Mouse (Mus musculus) midbrain, embryonic 16.5 days (tissue): ENCODE measurements at regions not wholly inside any gene's neighbourhood (a gene's known extent, or its start where the extent isn't known, plus 50 kb on each side); places are given as distances from the start of the nearest gene placed in this dataset.

Experiments used
- ATAC-seq: fragments of 200-750 bp; cut with Nextera tagmentation; 2 replicates; pipeline ENCODE4 v1.8.0; 2017; ENCODE audit warnings: moderate TSS enrichment
- H3K27ac ChIP-seq: fragments of 300-500 bp; sonication (generic); 2 replicates; pipeline ENCODE4 v1.5.1; 2014; ENCODE audit warnings: mild to moderate bottlenecking, low read length, mixed read lengths
- H3K27me3 ChIP-seq: fragments of 300-500 bp; sonication (generic); 2 replicates; pipeline ENCODE4 v1.6.1; 2014; ENCODE audit warnings: low read depth, low read length, mixed read lengths; ENCODE audit not compliant: control insufficient read depth, insufficient read depth
- H3K36me3 ChIP-seq: fragments of 300-500 bp; sonication (generic); 2 replicates; pipeline ENCODE4 v1.6.1; 2014; ENCODE audit warnings: mild to moderate bottlenecking, low read length, moderate library complexity, mixed read lengths; ENCODE audit not compliant: control insufficient read depth, insufficient read depth
- H3K4me1 ChIP-seq: fragments of 300-500 bp; sonication (generic); 2 replicates; pipeline ENCODE4 v1.6.1; 2014; ENCODE audit warnings: mild to moderate bottlenecking, low read length, mixed read lengths; ENCODE audit not compliant: control insufficient read depth, insufficient read depth
- H3K4me2 ChIP-seq: fragments of 300-500 bp; sonication (generic); 2 replicates; pipeline ENCODE4 v1.6.1; 2014; ENCODE audit warnings: mild to moderate bottlenecking, low read length, mixed read lengths
- H3K4me3 ChIP-seq: fragments of 300-500 bp; sonication (generic); 2 replicates; pipeline ENCODE4 v1.5.1; 2014; ENCODE audit warnings: low read depth, mild to moderate bottlenecking, low read length, moderate library complexity, mixed read lengths
- H3K9ac ChIP-seq: fragments of 300-500 bp; sonication (generic); 2 replicates; pipeline ENCODE4 v1.6.1; 2014; ENCODE audit warnings: low read depth, low read length, mixed read lengths
- H3K9me3 ChIP-seq: fragments of 300-500 bp; sonication (generic); replicated peaks from 2 replicates; pipeline ENCODE4 v1.6.1; 2014; ENCODE audit warnings: mild to moderate bottlenecking, low read length, mixed read lengths; ENCODE audit not compliant: control insufficient read depth, poor library complexity, severe bottlenecking
- WGBS: fragments of 180-500 bp; shearing (Covaris S2); extraction: QIAGEN DNeasy Blood & Tissue Kit; methylation state at CpG from one replicate; pipeline ENCODE4 v1.1.7; 2014; 5-methylcytosine and 5-hydroxymethylcytosine counted together

DNA sequence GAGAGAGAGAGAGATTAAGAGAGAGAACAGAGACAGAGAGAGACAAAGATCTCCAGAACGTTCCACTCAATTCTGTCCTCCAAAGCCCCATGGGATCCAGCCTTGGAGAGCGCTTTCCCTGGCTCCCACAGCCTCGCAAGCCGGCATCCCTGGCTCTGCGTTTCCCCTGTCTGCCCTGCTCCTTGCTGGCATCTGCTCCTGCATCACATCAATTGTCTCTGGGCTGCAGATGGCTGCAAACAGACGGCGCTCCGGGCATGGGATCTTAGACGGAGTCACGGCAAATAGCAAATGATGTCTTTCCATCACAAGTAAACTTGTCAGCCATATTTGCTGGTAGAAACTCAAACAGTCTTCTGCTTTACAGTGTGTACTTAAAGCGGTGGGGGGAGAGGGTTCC, 428.4 kb downstream of the Cd83 start:
- no peak for ATAC-seq
- H3K4me1 ChIP-seq = peaks cover 9% of the 10 kb centered on the region; the same call in 1 of the 2 replicates
- H3K9ac ChIP-seq = no peak overlapping the region
- no peak overlapping the region for H3K4me3 ChIP-seq
- H3K4me2 ChIP-seq = no peak overlapping the region
- no peak overlapping the region for H3K27ac ChIP-seq
- no peaks in the 10 kb centered on the region for H3K9me3 ChIP-seq
- H3K27me3 ChIP-seq = no peaks in the 10 kb centered on the region
- 47% methylated on average over 11 of the region's 11 CpGs for WGBS
- H3K36me3 ChIP-seq = no peaks in the 10 kb centered on the region

DNA sequence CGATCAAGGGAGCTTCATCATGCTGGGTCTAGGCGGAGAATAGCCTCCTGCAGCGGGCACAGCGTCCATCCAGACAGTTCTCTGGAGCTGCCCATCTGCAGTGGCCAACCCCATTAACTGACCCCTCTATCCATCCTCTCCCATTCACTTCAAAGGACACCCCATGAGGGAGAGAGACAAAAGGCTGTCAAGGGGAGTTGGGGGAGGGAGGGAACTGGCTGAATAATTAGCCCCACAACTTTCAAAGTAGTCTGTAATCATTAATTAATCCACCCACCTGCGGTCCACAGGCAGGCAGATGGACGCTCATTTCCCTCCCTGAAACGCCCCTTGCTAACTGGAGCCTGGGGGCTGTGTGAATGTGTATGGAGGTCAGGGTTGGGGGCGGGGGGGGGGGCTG, 433.7 kb downstream of the Cd83 start:
- Histone ChIP-seq H3K27me3 (no peaks in the 10 kb centered on the region), H3K4me3 (no peak overlapping the region), H3K36me3 (no peaks in the 10 kb centered on the region), H3K4me2 (no peak overlapping the region), H3K9me3 (no peaks in the 10 kb centered on the region), H3K4me1 (peaks cover 7% of the 10 kb centered on the region; the same call in 1 of the 2 replicates), H3K27ac (no peak overlapping the region), H3K9ac (no peak overlapping the region)
- WGBS = 12% methylated on average over 8 of the region's 8 CpGs
- ATAC-seq = no peak

DNA sequence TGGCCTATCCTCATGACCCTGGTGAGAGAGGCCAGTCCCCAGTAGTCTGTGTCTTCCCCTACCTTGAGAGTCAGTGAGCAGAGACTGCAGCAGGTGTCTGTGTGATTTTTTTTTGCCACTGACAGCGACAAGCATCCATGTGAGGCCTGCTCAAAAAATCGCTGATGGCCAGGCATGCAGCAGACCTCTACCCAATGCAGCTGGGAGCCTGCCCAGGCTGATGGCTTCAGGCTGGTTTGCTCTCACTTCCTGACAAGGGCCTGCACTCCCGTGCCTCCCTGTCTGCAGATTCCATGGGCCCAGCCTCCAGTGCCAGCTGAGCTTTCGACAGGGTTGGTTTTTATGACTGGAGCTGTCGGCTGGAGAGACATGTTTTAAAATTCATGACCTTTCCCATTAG, 437.1 kb downstream of the Cd83 start:
- Histone ChIP-seq H3K27ac (no peak overlapping the region), H3K9ac (no peak overlapping the region; the same call in 1 of the 2 replicates), H3K36me3 (no peaks in the 10 kb centered on the region), H3K27me3 (no peaks in the 10 kb centered on the region), H3K4me1 (peaks cover 7% of the 10 kb centered on the region; the same call in 1 of the 2 replicates), H3K4me2 (no peak overlapping the region), H3K9me3 (no peaks in the 10 kb centered on the region), H3K4me3 (no peak overlapping the region)
- 25% methylated on average over 5 of the region's 5 CpGs for WGBS
- no peak for ATAC-seq

- no peak for ATAC-seq
- no peak overlapping the region for H3K4me3 ChIP-seq
These were observed 437.8 kb downstream of the Cd83 start for GRCm38 (mm10) chr13:44222335-44222734.

GRCm38 (mm10) chr13:44227706-44228459, 443.3 kb downstream of the Cd83 start:
- Histone ChIP-seq H3K4me3 (no peak overlapping the region), H3K4me1 (peaks cover 29% of the 10 kb centered on the region), H3K4me2 (peak overlapping the region; percentile 5), H3K9me3 (no peaks in the 10 kb centered on the region), H3K36me3 (no peaks in the 10 kb centered on the region), H3K27me3 (no peaks in the 10 kb centered on the region), H3K9ac (no peak overlapping the region), H3K27ac (no peak overlapping the region)
- no peak for ATAC-seq
- 52% methylated on average over 14 of the region's 14 CpGs for WGBS

More at GRCm38 (mm10) chr13:44222335-44222734, 437.8 kb downstream of the Cd83 start:
- Histone ChIP-seq H3K27me3 (no peaks in the 10 kb centered on the region), H3K9me3 (no peaks in the 10 kb centered on the region), H3K4me1 (peaks cover 7% of the 10 kb centered on the region; the same call in 1 of the 2 replicates), H3K4me2 (no peak overlapping the region), H3K36me3 (no peaks in the 10 kb centered on the region), H3K27ac (no peak overlapping the region), H3K9ac (no peak overlapping the region)

DNA sequence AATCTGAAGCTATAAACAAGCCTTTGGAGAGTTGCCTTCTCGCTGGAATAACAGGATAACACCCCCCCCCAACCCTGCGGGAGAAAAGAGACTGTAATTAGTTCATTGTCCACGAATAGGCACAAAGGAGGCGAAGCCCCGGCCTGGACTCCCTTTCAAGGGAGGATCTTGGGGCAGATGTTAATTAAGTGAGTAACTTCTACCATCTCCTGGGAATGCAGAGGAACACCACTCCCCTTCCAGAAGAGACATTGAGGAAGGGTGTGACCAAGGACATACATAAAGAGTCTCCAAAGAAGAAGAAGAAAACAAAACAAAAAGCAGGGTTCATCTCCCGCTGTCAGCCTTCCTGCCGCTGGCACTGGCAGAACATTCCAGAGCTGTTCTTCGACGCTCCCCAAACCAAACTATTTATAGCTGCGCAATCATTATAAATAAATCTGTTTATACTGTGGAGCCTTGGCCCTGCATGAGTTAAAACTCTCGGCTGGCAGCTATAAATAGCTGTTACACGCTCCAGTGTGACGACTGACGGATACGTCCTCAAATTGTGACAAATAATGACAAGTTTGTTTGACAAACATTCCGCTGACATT, 444.1 kb downstream of the Cd83 start:
- WGBS = 7% methylated on average over 16 of the region's 16 CpGs
- no peak overlapping the region for H3K9ac ChIP-seq
- no peak overlapping the region for H3K27ac ChIP-seq
- peak overlapping the region; percentile 5 for H3K4me2 ChIP-seq
- ATAC-seq = no peak
- peaks cover 29% of the 10 kb centered on the region for H3K4me1 ChIP-seq
- no peaks in the 10 kb centered on the region for H3K36me3 ChIP-seq
- H3K9me3 ChIP-seq = no peaks in the 10 kb centered on the region
- H3K27me3 ChIP-seq = no peaks in the 10 kb centered on the region
- H3K4me3 ChIP-seq = no peak overlapping the region

- Histone ChIP-seq H3K9ac (no peak overlapping the region), H3K27ac (no peak overlapping the region), H3K27me3 (no peaks in the 10 kb centered on the region), H3K4me1 (peaks cover 29% of the 10 kb centered on the region), H3K9me3 (no peaks in the 10 kb centered on the region), H3K36me3 (no peaks in the 10 kb centered on the region), H3K4me2 (no peak overlapping the region), H3K4me3 (no peak overlapping the region)
- WGBS = 5% methylated on average over 7 of the region's 7 CpGs
- ATAC-seq = no peak
These were observed 444.6 kb downstream of the Cd83 start for GRCm38 (mm10) chr13:44229136-44229611.

GRCm38 (mm10) chr13:44231403-44231802, 446.8 kb downstream of the Cd83 start:
- WGBS = 25% methylated on average over 4 of the region's 4 CpGs
- Histone ChIP-seq H3K4me1 (peaks cover 29% of the 10 kb centered on the region), H3K4me2 (no peak overlapping the region), H3K9ac (no peak overlapping the region), H3K4me3 (no peak overlapping the region), H3K9me3 (no peaks in the 10 kb centered on the region), H3K27me3 (no peaks in the 10 kb centered on the region), H3K27ac (peak overlapping the region; percentile 58; the same call in 1 of the 2 replicates), H3K36me3 (no peaks in the 10 kb centered on the region)
- no peak for ATAC-seq
